Mouse (Mus musculus) left cerebral cortex, postnatal 25 days (tissue): ENCODE data around the gene Vasn. TPM values are rescaled to one million over a fixed set of nuclear protein-coding genes. Genes with fewer than 3 reads are reported as not detected.
A peak's percentile ranks its signal among the peaks of the same experiment; 100 is the strongest.

Source experiments
- DNase-seq, 2 experiments: peaks; one replicate each; pipeline ENCODE4 v3.0.0; 2022; ENCODE audit warnings: low spot score in 2 of 2, mixed read lengths in 1 of 2
- intact Hi-C: fragments of 180-260 bp; cut with DNase I; formaldehyde crosslinking; loops from one replicate; pipeline ENCODE4 v1.15.1; 2025
- total RNA-seq, 2 experiments: library from RNA; stranded (reverse); gene quantifications; 2 replicates each; pipeline ENCODE4 v1.2.3; 2021

The Vasn gene
- 1 to 10 TPM; 7.5 to 9.9 TPM for total RNA-seq

GRCm38 (mm10) chr16:4639831-4640237 lies at the start of gene Vasn, which contains the start of gene Dnaja3:
TSS of gene Vasn (plus strand) at chr16:4639941.
TSS of gene Dnaja3 (plus strand) at chr16:4639989.
- intact Hi-C loops, result no loop called here
- peak; percentile 68 to 90 for DNase-seq

DNA sequence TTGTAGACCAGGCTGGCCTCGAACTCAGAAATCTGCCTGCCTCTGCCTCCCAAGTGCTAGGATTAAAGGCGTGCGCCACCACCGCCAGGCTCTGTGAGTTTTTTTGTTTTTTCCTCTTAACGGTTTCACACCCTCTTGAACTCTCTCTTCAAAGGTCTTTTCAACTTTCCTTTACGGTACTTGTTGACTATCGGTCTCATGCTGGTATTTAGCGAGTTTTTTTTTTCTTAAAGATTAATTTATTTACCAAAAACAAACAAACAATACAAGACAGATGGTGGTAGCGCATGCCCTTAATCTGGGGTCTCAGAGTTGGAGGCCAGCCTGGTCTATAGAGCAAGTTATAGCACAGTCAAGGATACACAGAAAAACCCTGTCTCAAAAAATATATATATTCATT lies 49.5 kb upstream of the Vasn start:
- intact Hi-C loops, result no loop called here
- DNase-seq, result no peak

GRCm38 (mm10) chr16:4592909-4593875 lies 46.5 kb upstream of the Vasn start:
- intact Hi-C loops, result no loop called here
- peak in 1 of 2 experiments; percentile 68 for DNase-seq

DNA sequence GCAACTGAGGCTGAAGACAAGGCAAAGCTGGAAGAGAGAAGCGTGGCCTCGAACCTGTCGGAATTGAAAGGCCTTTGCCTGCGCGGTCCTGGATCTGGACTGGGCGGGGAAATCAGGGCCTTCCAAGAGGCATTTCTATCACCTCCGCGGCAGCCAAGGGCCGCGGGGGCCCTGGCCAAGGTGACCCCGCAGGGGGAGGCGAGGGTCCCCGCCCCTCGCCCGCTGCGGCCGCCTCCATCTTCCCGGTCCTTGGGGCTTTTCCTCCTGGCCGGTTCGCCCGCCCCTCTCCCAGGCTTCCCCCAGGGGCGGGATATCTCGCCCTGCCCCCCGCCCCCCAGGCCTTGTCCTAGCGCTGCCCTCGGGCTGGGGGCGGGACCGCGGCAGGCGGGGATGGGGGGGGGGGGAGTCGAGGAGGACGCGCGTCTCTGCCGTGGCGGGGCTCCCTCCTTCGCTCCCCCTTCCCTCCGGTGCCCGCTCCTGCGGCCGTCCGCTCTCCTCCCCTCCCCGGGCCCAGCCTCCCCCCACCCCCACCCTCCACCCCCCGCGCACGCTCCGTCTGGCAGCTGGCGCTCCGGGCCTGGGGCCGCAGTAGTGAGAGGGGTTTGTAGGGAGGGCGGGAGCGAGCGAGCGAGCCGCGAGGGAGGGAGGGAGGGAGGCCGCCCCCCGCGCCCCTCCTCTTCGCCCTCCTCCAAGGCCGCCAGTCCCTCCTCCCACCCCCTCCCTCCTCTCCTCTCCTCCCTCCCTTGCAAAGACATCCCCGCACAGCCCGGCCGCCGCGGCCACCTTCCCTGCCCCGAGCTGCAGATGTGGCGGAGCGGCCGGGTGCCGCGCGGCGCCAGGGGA lies 45.5 kb upstream of the Vasn start, which contains the start of gene Glis2:
TSS of gene Glis2 (plus strand) at position 743 of the 843 bp plus-strand sequence.
- intact Hi-C loops, result no loop called here
- peak in 1 of 2 experiments; percentile 34 for DNase-seq

DNA sequence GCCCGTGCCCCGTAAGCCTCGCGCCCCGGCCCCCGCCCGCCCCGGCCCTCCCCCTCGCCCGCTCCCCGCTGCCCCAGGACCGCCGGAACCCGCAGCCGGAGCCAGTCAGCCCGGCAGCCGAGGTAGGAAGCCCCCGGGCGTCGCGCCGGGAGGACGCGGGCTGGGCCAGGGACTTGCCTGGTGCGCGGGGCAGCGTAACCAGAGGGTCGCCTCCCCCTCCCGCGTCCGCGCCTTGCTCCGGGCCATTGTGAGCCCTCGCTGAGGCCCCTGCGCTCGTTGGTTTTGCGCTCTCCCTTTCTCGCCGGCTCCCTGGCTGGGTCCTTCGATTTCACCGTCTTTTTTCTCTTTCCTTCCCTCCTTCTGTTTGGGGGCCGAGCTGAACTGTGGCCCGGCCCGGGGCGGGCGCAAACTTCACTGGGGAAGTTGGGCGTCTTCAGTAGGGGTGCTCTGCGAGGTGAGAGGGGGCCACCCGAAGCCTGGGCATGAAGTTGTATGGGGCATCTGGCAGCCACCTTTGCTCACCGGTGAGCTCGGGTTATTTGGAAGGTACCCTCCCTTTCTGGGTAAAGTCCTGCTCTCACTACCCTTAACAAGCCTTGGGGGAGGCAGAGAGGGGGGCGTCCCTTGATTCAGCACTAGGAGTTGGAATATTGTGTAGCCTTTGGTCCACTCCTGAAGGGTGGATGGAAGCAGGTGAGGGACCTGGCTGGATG lies 44.8 kb upstream of the Vasn start:
- intact Hi-C loops, result no loop called here
- DNase-seq, result no peak

GRCm38 (mm10) chr16:4595527-4595963 lies 44.2 kb upstream of the Vasn start:
- intact Hi-C loops, result no loop called here
- peak in 1 of 2 experiments; percentile 12 for DNase-seq

- intact Hi-C loops, result no loop called here
- DNase-seq, result no peak
Measured at GRCm38 (mm10) chr16:4596141-4596728, 43.5 kb upstream of the Vasn start.

GRCm38 (mm10) chr16:4596836-4597235 lies 42.9 kb upstream of the Vasn start:
- intact Hi-C loops, result no loop called here
- no peak for DNase-seq

- no peak for DNase-seq
- intact Hi-C loops, result no loop called here
Measured at GRCm38 (mm10) chr16:4597296-4597695, 42.4 kb upstream of the Vasn start.

GRCm38 (mm10) chr16:4598041-4598440 lies 41.7 kb upstream of the Vasn start:
- no peak for DNase-seq
- intact Hi-C loops, result no loop called here

- DNase-seq, result peak in 1 of 2 experiments; percentile 19
- intact Hi-C loops, result no loop called here
Measured at GRCm38 (mm10) chr16:4598891-4599543, 40.7 kb upstream of the Vasn start.

DNA sequence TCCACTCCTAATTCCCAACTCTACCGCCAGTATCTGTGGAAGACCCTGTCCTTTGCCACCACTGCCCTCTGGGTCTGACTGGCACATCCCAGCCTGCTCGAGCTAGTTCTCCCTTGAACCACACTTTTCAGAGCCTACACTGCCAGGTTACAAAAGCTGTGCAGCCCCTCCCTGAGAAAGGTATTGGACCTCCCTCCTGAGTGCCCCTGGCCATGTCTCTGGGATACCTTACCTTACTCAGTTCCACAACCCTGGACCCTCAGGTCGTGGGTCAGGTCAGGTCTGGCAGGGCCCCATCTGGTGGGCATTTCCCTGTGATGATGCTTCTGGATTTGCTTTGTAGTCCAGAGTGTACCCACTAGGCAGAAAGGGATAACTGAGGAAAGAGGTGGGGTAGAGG lies 40.1 kb upstream of the Vasn start:
- intact Hi-C loops, result no loop called here
- DNase-seq, result no peak

DNA sequence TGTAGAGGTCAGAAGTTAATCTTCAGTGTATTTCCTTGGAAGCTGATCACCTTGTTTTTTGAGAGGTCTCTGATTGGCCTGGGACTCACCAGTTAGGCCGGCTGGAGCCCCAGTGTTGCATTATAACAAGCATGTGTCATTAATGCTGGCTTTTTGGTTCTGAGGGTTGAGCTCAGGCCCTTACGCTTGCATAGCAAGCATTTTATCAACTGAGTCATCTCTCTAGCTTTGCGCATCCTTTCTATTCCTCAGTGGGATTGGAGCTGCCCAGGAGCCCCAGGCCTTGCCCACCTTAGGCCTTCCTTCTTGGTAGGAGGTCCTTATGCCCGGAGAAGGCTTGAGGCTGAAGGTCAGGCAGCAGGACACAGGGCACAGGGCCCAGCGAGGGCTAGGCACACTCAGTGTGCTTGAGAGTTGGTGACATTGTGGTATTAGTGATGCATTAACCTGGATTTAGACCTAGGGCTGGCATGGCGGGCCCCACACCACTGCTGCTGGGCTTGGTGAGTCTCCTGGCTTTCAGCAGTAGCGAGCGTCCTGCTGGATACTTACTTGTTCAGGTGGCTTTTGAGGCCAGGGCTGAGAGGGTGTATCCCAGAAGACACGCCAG lies 38.9 kb upstream of the Vasn start:
- DNase-seq, result no peak
- intact Hi-C loops, result no loop called here

DNA sequence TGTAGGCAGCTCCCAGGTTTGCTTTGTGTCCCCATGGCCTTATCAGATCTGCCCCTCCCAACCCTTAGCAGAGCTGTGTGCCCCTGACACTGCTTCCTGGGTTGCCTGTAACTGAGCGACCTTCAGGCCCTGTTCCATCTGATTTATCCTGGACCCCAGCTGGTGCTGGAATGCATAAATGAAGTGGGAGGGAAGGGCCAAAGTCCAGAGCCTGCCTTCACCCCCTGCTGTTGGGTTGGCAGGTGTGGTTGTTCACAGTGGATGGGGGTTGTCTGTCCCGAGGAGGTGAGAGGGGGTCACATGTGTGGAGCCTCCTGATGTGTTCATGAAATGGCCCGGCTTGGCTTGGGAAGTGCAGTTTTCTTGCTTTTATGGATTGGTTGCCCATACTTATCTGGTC lies 37.6 kb upstream of the Vasn start:
- DNase-seq, result no peak
- intact Hi-C loops, result no loop called here

DNA sequence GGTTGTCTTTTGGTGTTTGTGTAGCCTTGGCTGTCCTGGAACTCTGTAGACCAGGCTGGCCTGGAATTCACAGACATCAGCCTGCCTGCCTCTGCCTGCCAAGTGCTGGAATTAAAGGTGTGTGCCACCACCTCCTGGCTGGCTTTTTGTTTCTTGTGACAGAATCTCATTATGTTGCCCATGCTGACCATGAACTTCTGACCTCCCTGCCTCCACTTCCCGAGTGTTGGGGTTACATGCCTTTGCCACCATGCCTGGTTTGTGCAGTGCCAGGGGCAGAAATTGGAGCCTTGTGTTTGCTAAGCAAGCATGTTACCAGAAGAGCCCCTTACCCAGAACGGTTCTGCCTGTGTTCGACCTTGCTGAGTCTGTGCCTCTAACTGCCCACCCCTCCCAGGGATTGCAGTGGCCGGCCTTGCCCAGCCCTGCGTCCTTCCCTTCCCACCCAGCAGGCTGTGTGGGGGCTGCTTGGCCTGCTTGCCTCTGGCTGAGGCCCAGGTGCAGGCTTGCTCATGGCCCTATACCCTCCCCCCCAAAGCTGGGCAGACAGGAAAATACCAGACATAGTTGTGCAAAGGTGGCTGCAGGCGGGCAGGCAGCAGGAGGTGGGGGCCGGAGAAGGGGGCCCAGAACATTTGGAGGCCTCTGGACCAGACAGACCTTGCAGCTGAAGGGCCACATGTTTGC lies 36.8 kb upstream of the Vasn start:
- intact Hi-C loops, result no loop called here
- peak in 1 of 2 experiments; percentile 15 for DNase-seq

- no peak for DNase-seq
- intact Hi-C loops, result no loop called here
Measured at GRCm38 (mm10) chr16:4603453-4603837, 36.3 kb upstream of the Vasn start.

DNA sequence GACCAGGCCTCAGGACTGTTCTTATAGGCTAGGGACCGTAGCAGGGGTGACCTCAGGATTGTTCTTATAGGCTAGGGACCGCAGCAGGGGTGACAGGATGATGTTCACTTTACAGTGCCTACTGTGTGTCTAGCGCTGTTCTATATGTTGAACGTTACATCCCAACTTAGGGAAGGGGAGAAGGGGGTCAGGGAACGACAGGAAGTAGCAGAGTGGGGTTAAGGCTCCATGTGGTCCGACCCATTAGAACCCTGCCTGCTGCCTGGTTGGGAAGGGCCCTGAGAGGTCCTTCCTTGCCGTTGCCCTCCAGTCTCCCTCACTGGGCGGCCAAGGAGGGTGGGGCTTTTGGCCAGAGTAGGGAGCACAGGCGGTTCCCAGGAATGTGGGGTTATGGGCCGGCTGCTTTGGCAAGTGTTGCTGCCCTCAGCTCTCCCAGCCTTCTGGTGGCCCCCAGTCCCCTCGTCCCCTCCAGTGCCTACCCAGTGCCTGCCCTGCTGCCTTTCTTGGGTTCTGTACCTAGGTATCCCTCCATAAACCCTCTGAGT lies 35.4 kb upstream of the Vasn start:
- DNase-seq, result no peak
- intact Hi-C loops, result no loop called here
